Mouse (Mus musculus): Measurements from ENCODE around the gene Ush2a.

Ush2a gene

GRCm38 (mm10) chr1:189007239-189007979, 745.6 kb downstream of the Ush2a start, which contains the start of gene Kctd3:
Kctd3 (minus strand) TSS chr1:189007841.
- DNase-seq (ENCODE audit: low spot score in 2 of 2): peak; percentile 99

- no peak for DNase-seq (ENCODE audit: low spot score in 2 of 2)
These were observed 746.1 kb downstream of the Ush2a start for GRCm38 (mm10) chr1:189007980-189008324.

- DNase-seq (ENCODE audit: low spot score in 2 of 2): no peak
These were observed 748.8 kb downstream of the Ush2a start for GRCm38 (mm10) chr1:189010671-189011070.

GRCm38 (mm10) chr1:189012846-189013586, 751.2 kb downstream of the Ush2a start:
- no peak for DNase-seq (ENCODE audit: low spot score in 2 of 2)

GRCm38 (mm10) chr1:189013587-189013921, 751.7 kb downstream of the Ush2a start:
- DNase-seq (ENCODE audit: low spot score in 2 of 2): no peak
